Mouse (Mus musculus) brain, embryonic 14.5 days (tissue): ENCODE data around the gene Cpd.

ENCODE experiments used
- CTCF ChIP-seq: fragments of 200-500 bp; IDR thresholded peaks from 2 replicates; pipeline ENCODE4 v1.5.1; 2012; ENCODE audit warnings: inconsistent platforms, mild to moderate bottlenecking, moderate library complexity, borderline replicate concordance; ENCODE audit not compliant: insufficient read depth, insufficient read length; ENCODE audit errors: extremely low read depth
- POLR2A ChIP-seq: fragments of 200-500 bp; IDR thresholded peaks from 2 replicates; pipeline ENCODE4 v1.6.1; 2012; ENCODE audit warnings: mild to moderate bottlenecking, inconsistent platforms, borderline replicate concordance; ENCODE audit not compliant: poor library complexity, insufficient read depth, insufficient read length, severe bottlenecking; ENCODE audit errors: extremely low read depth

GRCm38 (mm10) chr11:76739125-76739524 is 107.7 kb downstream of the Cpd start:
- TF ChIP-seq POLR2A = no peak
- peak; percentile 62 for TF ChIP-seq CTCF
